Mouse (Mus musculus) heart, embryonic 11.5 days (tissue): ENCODE data around the gene Tomm20. TPM values are rescaled to one million over a fixed set of nuclear protein-coding genes. Genes with fewer than 3 reads are reported as not detected.

ENCODE experiments used
- ATAC-seq: fragments of 200-750 bp; cut with Nextera tagmentation; replicated peaks from 2 replicates; pipeline ENCODE4 v1.8.0; 2017; ENCODE audit warnings: moderate library complexity; ENCODE audit not compliant: insufficient number of reproducible peaks, low FRiP score, low TSS enrichment
- H3K27ac ChIP-seq: fragments of 300-500 bp; sonication (generic); 2 replicates; pipeline ENCODE4 v1.5.1; 2014; ENCODE audit warnings: mild to moderate bottlenecking, low read depth, low read length
- H3K27me3 ChIP-seq: fragments of 300-500 bp; sonication (generic); 2 replicates; pipeline ENCODE4 v1.6.1; 2014; ENCODE audit warnings: mild to moderate bottlenecking, low read length, mixed read lengths; ENCODE audit not compliant: control insufficient read depth, insufficient read depth
- H3K36me3 ChIP-seq: fragments of 300-500 bp; sonication (generic); 2 replicates; pipeline ENCODE4 v1.6.1; 2014; ENCODE audit warnings: mild to moderate bottlenecking, low read length, moderate library complexity, mixed read lengths; ENCODE audit not compliant: control insufficient read depth, insufficient read depth
- H3K4me1 ChIP-seq: fragments of 300-500 bp; sonication (generic); 2 replicates; pipeline ENCODE4 v1.6.1; 2014; ENCODE audit warnings: low read length; ENCODE audit not compliant: control insufficient read depth, insufficient read depth
- H3K4me2 ChIP-seq: fragments of 300-500 bp; sonication (generic); 2 replicates; pipeline ENCODE4 v1.6.1; 2014; ENCODE audit warnings: mild to moderate bottlenecking, moderate library complexity
- H3K4me3 ChIP-seq: fragments of 300-500 bp; sonication (generic); 2 replicates; pipeline ENCODE4 v1.5.1; 2014; ENCODE audit warnings: low read depth, low read length
- H3K9ac ChIP-seq: fragments of 300-500 bp; sonication (generic); 2 replicates; pipeline ENCODE4 v1.6.1; 2014; ENCODE audit warnings: mild to moderate bottlenecking, low read depth, low read length, moderate library complexity
- H3K9me3 ChIP-seq: fragments of 300-500 bp; sonication (generic); replicated peaks from 2 replicates; pipeline ENCODE4 v1.6.1; 2016; ENCODE audit warnings: low read length; ENCODE audit not compliant: control insufficient read depth
- WGBS: fragments of 180-500 bp; shearing (Covaris S2); extraction: QIAGEN DNeasy Blood & Tissue Kit; methylation state at CpG from one replicate; pipeline ENCODE4 v1.1.7; 2014; ENCODE audit not compliant: insufficient replicate concordance; 5-methylcytosine and 5-hydroxymethylcytosine counted together
- polyA plus RNA-seq: library from polyadenylated mRNA; unstranded; fragments of >200 nt; fragmentation: Nextera tagmentation; extraction: Ambion mirVana; gene quantifications from 2 replicates; pipeline ENCODE4 v1.2.1, GENCODE M21; 2014

Gene Tomm20
- polyA plus RNA-seq, 1 experiment from 2014 or later: 237 TPM

- H3K27ac ChIP-seq: peak overlapping the region; percentile 35; the same call in 1 of the 2 replicates
- no peaks in the 10 kb centered on the region for H3K9me3 ChIP-seq
- peaks cover 11% of the 10 kb centered on the region for H3K4me1 ChIP-seq
- H3K4me2 ChIP-seq: peak overlapping the region; percentile 68; the same call in 1 of the 2 replicates
- no peaks in the 10 kb centered on the region for H3K27me3 ChIP-seq
- ATAC-seq: no peak
- WGBS: 77% methylated on average over 7 of the region's 7 CpGs
- H3K4me3 ChIP-seq: no peak overlapping the region
- H3K36me3 ChIP-seq: peaks cover 7% of the 10 kb centered on the region; the same call in 1 of the 2 replicates
- H3K9ac ChIP-seq: no peak overlapping the region
Measured at GRCm38 (mm10) chr8:126946444-126946843, 800 bp upstream of the Tomm20 start.

- peaks cover 11% of the 10 kb centered on the region for H3K4me1 ChIP-seq
- H3K36me3 ChIP-seq: no peaks in the 10 kb centered on the region
- peak overlapping the region; percentile 95 for H3K4me2 ChIP-seq
- peak overlapping the region; percentile 90 for H3K27ac ChIP-seq
- WGBS: under 1% methylated on average over 46 of the region's 46 CpGs
- peak overlapping the region; percentile 91 for H3K4me3 ChIP-seq
- no peaks in the 10 kb centered on the region for H3K9me3 ChIP-seq
- peak overlapping the region; percentile 96 for H3K9ac ChIP-seq
- no peaks in the 10 kb centered on the region for H3K27me3 ChIP-seq
- ATAC-seq: peak; percentile 51
Measured at GRCm38 (mm10) chr8:126944781-126945691, 608 bp downstream of the Tomm20 start.

- Histone ChIP-seq H3K4me2 (peak overlapping the region; percentile 95), H3K9ac (no peak overlapping the region), H3K9me3 (no peaks in the 10 kb centered on the region), H3K27ac (no peak overlapping the region), H3K27me3 (no peaks in the 10 kb centered on the region), H3K36me3 (peaks cover 8% of the 10 kb centered on the region), H3K4me1 (peaks cover 11% of the 10 kb centered on the region), H3K4me3 (peak overlapping the region; percentile 91; the same call in 1 of the 2 replicates)
- no peak for ATAC-seq
- WGBS: 78% methylated on average over 7 of the region's 7 CpGs
Measured at GRCm38 (mm10) chr8:126943565-126943964, 2.1 kb downstream of the Tomm20 start.

GRCm38 (mm10) chr8:126937337-126937736, 8.3 kb downstream of the Tomm20 start:
- Histone ChIP-seq H3K9me3 (no peaks in the 10 kb centered on the region), H3K4me1 (0 out of 2 replicates have a peak, but pooled peaks cover 3% of the 10 kb centered on the region), H3K4me3 (no peak overlapping the region), H3K27ac (no peak overlapping the region), H3K9ac (no peak overlapping the region), H3K36me3 (peaks cover 35% of the 10 kb centered on the region), H3K27me3 (no peaks in the 10 kb centered on the region), H3K4me2 (no peak overlapping the region)
- 84% methylated on average over 3 of the region's 3 CpGs for WGBS
- ATAC-seq: no peak

- Histone ChIP-seq H3K9me3 (no peaks in the 10 kb centered on the region), H3K4me3 (no peak overlapping the region)
Measured at GRCm38 (mm10) chr8:126935932-126936331, 9.7 kb downstream of the Tomm20 start.

GRCm38 (mm10) chr8:126935387-126935786, 10.3 kb downstream of the Tomm20 start:
- 95% methylated on average over 2 of the region's 2 CpGs for WGBS
- no peak overlapping the region for H3K4me3 ChIP-seq
- H3K27ac ChIP-seq: no peak overlapping the region
- no peaks in the 10 kb centered on the region for H3K27me3 ChIP-seq
- H3K4me1 ChIP-seq: 0 out of 2 replicates have a peak, but pooled peaks cover 3% of the 10 kb centered on the region
- peaks cover 37% of the 10 kb centered on the region for H3K36me3 ChIP-seq
- no peak overlapping the region for H3K4me2 ChIP-seq
- no peaks in the 10 kb centered on the region for H3K9me3 ChIP-seq
- no peak for ATAC-seq
- no peak overlapping the region for H3K9ac ChIP-seq

More at GRCm38 (mm10) chr8:126935932-126936331, 9.7 kb downstream of the Tomm20 start:
- H3K27ac ChIP-seq: no peak overlapping the region
- ATAC-seq: no peak
- no peaks in the 10 kb centered on the region for H3K27me3 ChIP-seq
- 0 out of 2 replicates have a peak, but pooled peaks cover 3% of the 10 kb centered on the region for H3K4me1 ChIP-seq
- no peak overlapping the region for H3K9ac ChIP-seq
- peaks cover 35% of the 10 kb centered on the region for H3K36me3 ChIP-seq
- no peak overlapping the region for H3K4me2 ChIP-seq

- Histone ChIP-seq H3K27ac (no peak overlapping the region), H3K9me3 (no peaks in the 10 kb centered on the region), H3K4me1 (peaks cover 9% of the 10 kb centered on the region; the same call in 1 of the 2 replicates), H3K4me2 (no peak overlapping the region), H3K9ac (no peak overlapping the region), H3K4me3 (no peak overlapping the region), H3K36me3 (peaks cover 26% of the 10 kb centered on the region), H3K27me3 (no peaks in the 10 kb centered on the region)
- WGBS: 68% methylated on average over 1 of the region's 1 CpGs
- no peak for ATAC-seq
Measured at GRCm38 (mm10) chr8:126932656-126933055, 13.0 kb downstream of the Tomm20 start.

GRCm38 (mm10) chr8:126932249-126932648, 13.4 kb downstream of the Tomm20 start:
- Histone ChIP-seq H3K9me3 (no peaks in the 10 kb centered on the region), H3K27me3 (no peaks in the 10 kb centered on the region), H3K36me3 (peaks cover 23% of the 10 kb centered on the region), H3K27ac (no peak overlapping the region), H3K4me3 (no peak overlapping the region), H3K4me1 (peaks cover 9% of the 10 kb centered on the region; the same call in 1 of the 2 replicates), H3K4me2 (no peak overlapping the region), H3K9ac (no peak overlapping the region)
- no peak for ATAC-seq
- 82% methylated on average over 1 of the region's 1 CpGs for WGBS
